Mouse (Mus musculus) midbrain, postnatal 0 days (tissue): ENCODE data around the gene Astn2. TPM values are rescaled to one million over a fixed set of nuclear protein-coding genes. Genes with fewer than 3 reads are reported as not detected.
A peak's percentile ranks its signal among the peaks of the same experiment; 100 is the strongest.

Source experiments
- ATAC-seq: fragments of 200-750 bp; cut with Nextera tagmentation; 2 replicates; pipeline ENCODE4 v1.8.0; 2017; ENCODE audit warnings: moderate number of reproducible peaks, mild to moderate bottlenecking, moderate TSS enrichment, moderate library complexity; ENCODE audit not compliant: low FRiP score
- DNase-seq: peaks from one replicate; pipeline ENCODE4 v3.0.0-alpha.2; 2015; ENCODE audit warnings: low spot score
- H3K27ac ChIP-seq: fragments of 300-500 bp; sonication (generic); 2 replicates; pipeline ENCODE4 v1.5.1; 2014; ENCODE audit warnings: low read depth, mild to moderate bottlenecking, low read length, mixed read lengths
- H3K27me3 ChIP-seq: fragments of 300-500 bp; sonication (generic); 2 replicates; pipeline ENCODE4 v1.6.1; 2014; ENCODE audit warnings: low read length, control low read depth, mixed read lengths; ENCODE audit not compliant: insufficient read depth
- H3K36me3 ChIP-seq: fragments of 300-500 bp; sonication (generic); 2 replicates; pipeline ENCODE4 v1.6.1; 2014; ENCODE audit warnings: low read length, control low read depth, mixed read lengths; ENCODE audit not compliant: insufficient read depth
- H3K4me1 ChIP-seq: fragments of 300-500 bp; sonication (generic); 2 replicates; pipeline ENCODE4 v1.6.1; 2014; ENCODE audit warnings: mild to moderate bottlenecking, control low read depth, antibody characterized with exemption, low read length, mixed read lengths; ENCODE audit not compliant: insufficient read depth
- H3K4me2 ChIP-seq: fragments of 300-500 bp; sonication (generic); 2 replicates; pipeline ENCODE4 v1.6.1; 2014; ENCODE audit warnings: low read depth, mild to moderate bottlenecking, low read length, mixed read lengths; ENCODE audit not compliant: poor library complexity, severe bottlenecking
- H3K4me3 ChIP-seq: fragments of 300-500 bp; sonication (generic); 2 replicates; pipeline ENCODE4 v1.5.1; 2014; ENCODE audit warnings: low read depth, mild to moderate bottlenecking, low read length, moderate library complexity
- H3K9ac ChIP-seq: fragments of 300-500 bp; sonication (generic); replicated peaks from 2 replicates; pipeline ENCODE4 v1.6.1; 2014; ENCODE audit warnings: mild to moderate bottlenecking, low read length, moderate library complexity, mixed read lengths; ENCODE audit not compliant: poor library complexity, severe bottlenecking
- H3K9me3 ChIP-seq: fragments of 300-500 bp; sonication (generic); 2 replicates; pipeline ENCODE4 v1.6.1; 2016; ENCODE audit warnings: low read length, control low read depth
- CTCF ChIP-seq: IDR thresholded peaks from 2 replicates; pipeline ENCODE4 v1.5.1; 2016; ENCODE audit warnings: antibody characterized with exemption, mild to moderate bottlenecking
- WGBS: fragments of 180-500 bp; shearing (Covaris S2); extraction: QIAGEN DNeasy Blood & Tissue Kit; methylation state at CpG from one replicate; pipeline ENCODE4 v1.1.7; 2014; 5-methylcytosine and 5-hydroxymethylcytosine counted together
- polyA plus RNA-seq: library from polyadenylated mRNA; unstranded; fragments of >200 nt; fragmentation: Nextera tagmentation; extraction: Ambion mirVana; gene quantifications from 2 replicates; pipeline ENCODE4 v1.2.1, GENCODE M21; 2015
- total RNA-seq: library from RNA; depleted of rRNA; stranded (reverse); fragments of >200 nt; gene quantifications from 2 replicates; pipeline ENCODE4 v1.2.3, GENCODE M21; 2014

The Astn2 gene
- total and polyA plus RNA-seq, 2 experiments from 2014 or later = 2.5 to 34.9 TPM

DNA sequence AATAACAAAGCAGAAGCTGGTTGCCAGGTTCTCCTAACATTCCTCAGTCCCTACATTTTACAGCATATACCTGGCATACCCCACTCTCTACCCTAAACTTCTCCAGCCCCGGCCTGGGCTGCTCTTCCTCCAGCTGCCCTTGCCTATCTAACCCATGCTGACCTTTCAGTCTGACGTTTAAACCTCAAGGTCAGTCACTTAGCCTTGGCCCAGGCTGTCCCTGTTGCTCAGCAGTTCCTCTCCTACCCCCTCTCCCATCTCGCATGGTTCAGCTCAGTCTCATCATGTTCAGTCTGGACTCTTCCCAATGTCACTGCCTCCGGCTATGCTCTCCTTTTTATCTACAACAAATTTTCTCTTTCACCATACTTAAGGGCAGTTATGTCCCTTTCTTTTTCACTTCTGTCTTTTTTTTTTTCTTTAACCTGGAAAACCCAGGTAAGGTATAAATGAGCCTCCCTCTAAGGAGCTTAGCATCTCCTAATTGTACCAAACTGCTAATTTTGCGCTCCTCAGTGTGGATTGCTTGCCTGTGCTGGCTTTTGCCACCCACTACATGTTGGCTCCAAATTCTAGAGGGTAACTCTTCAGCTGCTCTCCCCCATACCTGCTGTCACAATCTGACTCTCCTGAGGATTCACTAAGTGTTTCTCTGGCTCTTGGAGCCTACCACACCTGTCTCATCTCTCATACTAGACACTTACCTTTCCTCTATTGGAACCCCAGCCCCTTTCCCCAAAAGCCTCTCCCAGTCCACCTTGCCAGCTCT lies 809.6 kb downstream of the Astn2 start:
- Histone ChIP-seq H3K4me2 (no peak overlapping the region), H3K36me3 (no peaks in the 10 kb centered on the region), H3K27ac (no peak overlapping the region), H3K27me3 (no peaks in the 10 kb centered on the region), H3K9me3 (no peaks in the 10 kb centered on the region), H3K9ac (no peak overlapping the region), H3K4me1 (no peaks in the 10 kb centered on the region), H3K4me3 (no peak overlapping the region)
- DNase-seq (no peak), ATAC-seq (no peak)
- no peak for TF ChIP-seq CTCF
- 80% methylated on average over 5 of the region's 5 CpGs for WGBS

- Histone ChIP-seq H3K36me3 (no peaks in the 10 kb centered on the region), H3K4me1 (no peaks in the 10 kb centered on the region), H3K27ac (no peak overlapping the region), H3K9me3 (no peaks in the 10 kb centered on the region), H3K9ac (no peak overlapping the region), H3K4me2 (no peak overlapping the region), H3K4me3 (no peak overlapping the region), H3K27me3 (no peaks in the 10 kb centered on the region)
- TF ChIP-seq CTCF = peak; percentile 88
- DNase-seq (peak; percentile 80), ATAC-seq (peak; percentile 79)
Observed at GRCm38 (mm10) chr4:65589780-65590179, 814.6 kb downstream of the Astn2 start.

GRCm38 (mm10) chr4:65586947-65587346 lies 817.5 kb downstream of the Astn2 start:
- Histone ChIP-seq H3K27ac (no peak overlapping the region), H3K4me1 (no peaks in the 10 kb centered on the region), H3K4me2 (no peak overlapping the region), H3K4me3 (no peak overlapping the region), H3K9me3 (no peaks in the 10 kb centered on the region), H3K9ac (no peak overlapping the region), H3K27me3 (no peaks in the 10 kb centered on the region), H3K36me3 (no peaks in the 10 kb centered on the region)
- 27% methylated on average over 5 of the region's 5 CpGs for WGBS
- no peak for ATAC-seq
- TF ChIP-seq CTCF = no peak
- DNase-seq = peak; percentile 50

DNA sequence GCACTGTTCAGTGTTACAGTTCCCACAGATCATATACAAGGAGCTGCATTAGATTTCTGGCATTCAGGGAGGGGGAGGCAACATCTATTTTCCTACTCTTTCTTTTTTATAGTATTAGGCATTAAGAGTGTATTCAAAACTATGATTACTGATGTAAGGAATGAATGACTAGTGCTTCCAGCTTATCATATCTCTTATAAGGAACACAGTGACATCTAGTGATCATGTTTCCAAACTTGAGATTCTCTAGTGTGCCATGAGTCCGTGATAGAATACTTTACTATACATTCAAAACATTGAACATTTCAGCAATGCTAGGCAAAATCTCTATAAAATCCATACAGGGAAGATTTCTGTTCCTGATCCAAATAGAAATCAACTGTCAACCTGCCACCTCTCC lies 824.2 kb downstream of the Astn2 start:
- 40% methylated on average over 1 of the region's 1 CpGs for WGBS
- no peaks in the 10 kb centered on the region for H3K4me1 ChIP-seq
- peak; percentile 65 for TF ChIP-seq CTCF
- no peak overlapping the region for H3K9ac ChIP-seq
- no peaks in the 10 kb centered on the region for H3K9me3 ChIP-seq
- H3K4me2 ChIP-seq = no peak overlapping the region
- no peaks in the 10 kb centered on the region for H3K36me3 ChIP-seq
- no peak overlapping the region for H3K27ac ChIP-seq
- H3K4me3 ChIP-seq = no peak overlapping the region
- ATAC-seq (no peak), DNase-seq (peak; percentile 55)
- no peaks in the 10 kb centered on the region for H3K27me3 ChIP-seq

- ATAC-seq (no peak), DNase-seq (no peak)
- no peaks in the 10 kb centered on the region for H3K9me3 ChIP-seq
- H3K36me3 ChIP-seq = no peaks in the 10 kb centered on the region
- no peak overlapping the region for H3K4me2 ChIP-seq
- no peak for TF ChIP-seq CTCF
- no peaks in the 10 kb centered on the region for H3K4me1 ChIP-seq
- H3K27ac ChIP-seq = no peak overlapping the region
- H3K4me3 ChIP-seq = no peak overlapping the region
- no peak overlapping the region for H3K9ac ChIP-seq
- no peaks in the 10 kb centered on the region for H3K27me3 ChIP-seq
- WGBS = 62% methylated on average over 4 of the region's 4 CpGs
Observed at GRCm38 (mm10) chr4:65565493-65565892, 838.9 kb downstream of the Astn2 start.

- H3K36me3 ChIP-seq = no peaks in the 10 kb centered on the region
- H3K9me3 ChIP-seq = no peaks in the 10 kb centered on the region
- H3K27me3 ChIP-seq = no peaks in the 10 kb centered on the region
- DNase-seq (no peak), ATAC-seq (no peak)
- 77% methylated on average over 6 of the region's 6 CpGs for WGBS
- no peak overlapping the region for H3K4me3 ChIP-seq
- H3K9ac ChIP-seq = no peak overlapping the region
- no peak overlapping the region for H3K27ac ChIP-seq
- H3K4me1 ChIP-seq = no peaks in the 10 kb centered on the region
- TF ChIP-seq CTCF = no peak
- H3K4me2 ChIP-seq = no peak overlapping the region
Observed at GRCm38 (mm10) chr4:65548561-65548960, 855.9 kb downstream of the Astn2 start.
